Mouse (Mus musculus): Measurements from ENCODE around the gene Rarres2. TPM values are rescaled to one million over a fixed set of nuclear protein-coding genes. Genes with fewer than 3 reads are reported as not detected.

The Rarres2 gene
- polyA plus RNA-seq, 1 experiment = not detected

GRCm38 (mm10) chr6:48565693-48566310, 6.8 kb downstream of the Rarres2 start:
- Histone ChIP-seq H3K27ac (ENCODE audit: insufficient read depth, low read depth, low read length) (no peak overlapping the region), H3K4me3 (ENCODE audit: insufficient read depth, low read length) (no peak overlapping the region), H3K4me1 (ENCODE audit: control insufficient read depth, insufficient read depth, low read length) (no peaks in the 10 kb centered on the region)
- TF ChIP-seq POLR2A (IDR thresholded peaks at IDR 0.05; ENCODE audit: borderline replicate concordance, low read depth, low read length) (no peak), CTCF (IDR thresholded peaks at IDR 0.05; ENCODE audit: low read depth, low read length) (no peak)

- peak overlapping the region; percentile 68; the same call in 1 of the 2 replicates for H3K4me3 ChIP-seq (ENCODE audit: insufficient read depth, low read length)
- TF ChIP-seq POLR2A (IDR thresholded peaks at IDR 0.05; ENCODE audit: borderline replicate concordance, low read depth, low read length) (no peak), CTCF (IDR thresholded peaks at IDR 0.05; ENCODE audit: low read depth, low read length) (no peak)
- no peak overlapping the region for H3K27ac ChIP-seq (ENCODE audit: insufficient read depth, low read depth, low read length)
- peaks cover 7% of the 10 kb centered on the region; the same call in 1 of the 2 replicates for H3K4me1 ChIP-seq (ENCODE audit: control insufficient read depth, insufficient read depth, low read length)
These were observed 16.6 kb downstream of the Rarres2 start for GRCm38 (mm10) chr6:48555956-48556355.

- Histone ChIP-seq H3K4me3 (ENCODE audit: insufficient read depth, low read length) (peak overlapping the region; percentile 68), H3K27ac (ENCODE audit: insufficient read depth, low read depth, low read length) (peak overlapping the region; percentile 93), H3K4me1 (ENCODE audit: control insufficient read depth, insufficient read depth, low read length) (peaks cover 7% of the 10 kb centered on the region; the same call in 1 of the 2 replicates)
- TF ChIP-seq POLR2A (IDR thresholded peaks at IDR 0.05; ENCODE audit: borderline replicate concordance, low read depth, low read length) (no peak), CTCF (IDR thresholded peaks at IDR 0.05; ENCODE audit: low read depth, low read length) (no peak)
These were observed 17.3 kb downstream of the Rarres2 start for GRCm38 (mm10) chr6:48555104-48555890.

- peaks cover 7% of the 10 kb centered on the region; the same call in 1 of the 2 replicates for H3K4me1 ChIP-seq (ENCODE audit: control insufficient read depth, insufficient read depth, low read length)
- H3K4me3 ChIP-seq (ENCODE audit: insufficient read depth, low read length) = peak within 1 kb of the TSS; percentile 68
- H3K27ac ChIP-seq (ENCODE audit: insufficient read depth, low read depth, low read length) = peak within 1 kb of the TSS; percentile 93
- TF ChIP-seq POLR2A (IDR thresholded peaks at IDR 0.05; ENCODE audit: borderline replicate concordance, low read depth, low read length) (no peak), CTCF (IDR thresholded peaks at IDR 0.05; ENCODE audit: low read depth, low read length) (no peak)
These were observed 18.1 kb downstream of the Rarres2 start, which contains the start of gene Lrrc61 for GRCm38 (mm10) chr6:48554280-48555103. Lrrc61 (plus strand) TSS chr6:48554796.

- Histone ChIP-seq H3K27ac (ENCODE audit: insufficient read depth, low read depth, low read length) (peak overlapping the region; percentile 61), H3K4me3 (ENCODE audit: insufficient read depth, low read length) (peak overlapping the region; percentile 48; the same call in 1 of the 2 replicates), H3K4me1 (ENCODE audit: control insufficient read depth, insufficient read depth, low read length) (peaks cover 7% of the 10 kb centered on the region; the same call in 1 of the 2 replicates)
- no peak for TF ChIP-seq POLR2A (IDR thresholded peaks at IDR 0.05; ENCODE audit: borderline replicate concordance, low read depth, low read length)
- no peak for TF ChIP-seq CTCF (IDR thresholded peaks at IDR 0.05; ENCODE audit: low read depth, low read length)
These were observed 18.8 kb downstream of the Rarres2 start for GRCm38 (mm10) chr6:48553819-48554218.

GRCm38 (mm10) chr6:48552918-48553317, 19.7 kb downstream of the Rarres2 start:
- Histone ChIP-seq H3K4me1 (ENCODE audit: control insufficient read depth, insufficient read depth, low read length) (peaks cover 7% of the 10 kb centered on the region; the same call in 1 of the 2 replicates), H3K27ac (ENCODE audit: insufficient read depth, low read depth, low read length) (no peak overlapping the region), H3K4me3 (ENCODE audit: insufficient read depth, low read length) (no peak overlapping the region)
- no peak for TF ChIP-seq POLR2A (IDR thresholded peaks at IDR 0.05; ENCODE audit: borderline replicate concordance, low read depth, low read length)

GRCm38 (mm10) chr6:48548314-48548713, 24.3 kb downstream of the Rarres2 start:
- no peak for TF ChIP-seq CTCF (IDR thresholded peaks at IDR 0.05; ENCODE audit: low read depth, low read length)
- no peak for TF ChIP-seq POLR2A (IDR thresholded peaks at IDR 0.05; ENCODE audit: borderline replicate concordance, low read depth, low read length)
- Histone ChIP-seq H3K27ac (ENCODE audit: insufficient read depth, low read depth, low read length) (no peak overlapping the region), H3K4me3 (ENCODE audit: insufficient read depth, low read length) (no peak overlapping the region), H3K4me1 (ENCODE audit: control insufficient read depth, insufficient read depth, low read length) (no peaks in the 10 kb centered on the region)

GRCm38 (mm10) chr6:48546858-48547257, 25.7 kb downstream of the Rarres2 start:
- no peak for TF ChIP-seq POLR2A (IDR thresholded peaks at IDR 0.05; ENCODE audit: borderline replicate concordance, low read depth, low read length)
- TF ChIP-seq CTCF (IDR thresholded peaks at IDR 0.05; ENCODE audit: low read depth, low read length) = no peak
- H3K27ac ChIP-seq (ENCODE audit: insufficient read depth, low read depth, low read length) = no peak overlapping the region

GRCm38 (mm10) chr6:48546271-48546670, 26.3 kb downstream of the Rarres2 start:
- Histone ChIP-seq H3K4me1 (ENCODE audit: control insufficient read depth, insufficient read depth, low read length) (no peaks in the 10 kb centered on the region), H3K27ac (ENCODE audit: insufficient read depth, low read depth, low read length) (no peak overlapping the region), H3K4me3 (ENCODE audit: insufficient read depth, low read length) (no peak overlapping the region)
- TF ChIP-seq POLR2A (IDR thresholded peaks at IDR 0.05; ENCODE audit: borderline replicate concordance, low read depth, low read length) = no peak
- no peak for TF ChIP-seq CTCF (IDR thresholded peaks at IDR 0.05; ENCODE audit: low read depth, low read length)

More at GRCm38 (mm10) chr6:48546858-48547257, 25.7 kb downstream of the Rarres2 start:
- Histone ChIP-seq H3K4me3 (ENCODE audit: insufficient read depth, low read length) (no peak overlapping the region), H3K4me1 (ENCODE audit: control insufficient read depth, insufficient read depth, low read length) (no peaks in the 10 kb centered on the region)

Data from bone marrow macrophage, adult 2 months (primary cell).